Mouse (Mus musculus) neutrophil, adult 83 days (primary cell): Measurements from ENCODE around the gene Olfr164. TPM values are rescaled to one million over a fixed set of nuclear protein-coding genes. Genes with fewer than 3 reads are reported as not detected.

Experiments
- total RNA-seq, 2 experiments: library from RNA; stranded (reverse); gene quantifications; one replicate each; pipeline ENCODE4 v1.2.4; 2023

Gene Olfr164
- not detected for total RNA-seq

GRCm38 (mm10) chr16:19313964-19314363 lies at the start of gene Olfr164:
Olfr164 (minus strand) TSS chr16:19314064.

Other genes with a start within 250 kb of the Olfr164 start
- gene Olfr165, start 109.1 kb upstream of the Olfr164 start, total RNA-seq = not detected
- gene Olfr166, start 169.6 kb upstream of the Olfr164 start, total RNA-seq = not detected
- not detected for gene Olfr167, start 208.2 kb upstream of the Olfr164 start, total RNA-seq
- not detected for gene Olfr168, start 221.5 kb upstream of the Olfr164 start, total RNA-seq